Mouse (Mus musculus) gastrocnemius, adult 2 months (tissue): ENCODE measurements around the gene Bcl10. TPM values are rescaled to one million over a fixed set of nuclear protein-coding genes. Genes with fewer than 3 reads are reported as not detected.

Experiments used
- DNase-seq: peaks from one replicate; pipeline ENCODE4 v3.0.0; 2022
- H3K27ac ChIP-seq: fragments of 200-600 bp; 2 replicates; pipeline ENCODE4 v1.8.1; 2022; ENCODE audit warnings: mild to moderate bottlenecking
- H3K4me3 ChIP-seq: fragments of 200-600 bp; 2 replicates; pipeline ENCODE4 v1.8.1; 2022; ENCODE audit warnings: mild to moderate bottlenecking, moderate library complexity
- CTCF ChIP-seq: fragments of 200-600 bp; IDR thresholded peaks from 2 replicates; pipeline ENCODE4 v1.8.1; 2022; ENCODE audit warnings: antibody characterized with exemption, mild to moderate bottlenecking, moderate library complexity
- intact Hi-C: fragments of 180-260 bp; cut with DNase I; formaldehyde crosslinking; loops from one replicate; pipeline ENCODE4 v1.15.1; 2025
- total RNA-seq, 2 experiments: library from RNA; stranded (reverse); gene quantifications; 2 replicates each; pipeline ENCODE4 v1.2.3; 2021

The Bcl10 gene
- total RNA-seq, 2 experiments from 2014 or later: 9.6 to 9.8 TPM

DNA sequence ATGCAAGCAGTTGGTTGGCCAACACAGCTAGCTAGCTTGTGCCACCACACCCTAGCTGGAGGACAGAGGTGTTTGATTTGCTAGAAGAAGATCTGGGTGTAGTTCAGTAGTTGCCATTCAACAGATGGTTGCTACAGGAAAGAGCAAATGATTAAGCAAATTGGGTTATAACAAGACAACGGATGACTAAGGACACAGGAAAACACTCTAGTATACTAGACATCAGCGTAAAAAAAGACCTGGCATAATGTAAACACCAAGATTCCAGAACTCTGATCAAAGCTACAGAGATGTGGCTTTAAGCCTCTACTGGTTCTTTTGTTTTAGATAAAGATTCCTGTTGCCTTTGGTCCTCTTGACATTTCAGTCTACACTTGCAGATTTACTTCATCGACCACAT, 367 bp downstream of the Bcl10 start:
- Histone ChIP-seq H3K27ac (peak overlapping the region; percentile 89), H3K4me3 (no peak overlapping the region)
- no peak for DNase-seq
- no peak for TF ChIP-seq CTCF
- intact Hi-C loops: no loop called here

DNA sequence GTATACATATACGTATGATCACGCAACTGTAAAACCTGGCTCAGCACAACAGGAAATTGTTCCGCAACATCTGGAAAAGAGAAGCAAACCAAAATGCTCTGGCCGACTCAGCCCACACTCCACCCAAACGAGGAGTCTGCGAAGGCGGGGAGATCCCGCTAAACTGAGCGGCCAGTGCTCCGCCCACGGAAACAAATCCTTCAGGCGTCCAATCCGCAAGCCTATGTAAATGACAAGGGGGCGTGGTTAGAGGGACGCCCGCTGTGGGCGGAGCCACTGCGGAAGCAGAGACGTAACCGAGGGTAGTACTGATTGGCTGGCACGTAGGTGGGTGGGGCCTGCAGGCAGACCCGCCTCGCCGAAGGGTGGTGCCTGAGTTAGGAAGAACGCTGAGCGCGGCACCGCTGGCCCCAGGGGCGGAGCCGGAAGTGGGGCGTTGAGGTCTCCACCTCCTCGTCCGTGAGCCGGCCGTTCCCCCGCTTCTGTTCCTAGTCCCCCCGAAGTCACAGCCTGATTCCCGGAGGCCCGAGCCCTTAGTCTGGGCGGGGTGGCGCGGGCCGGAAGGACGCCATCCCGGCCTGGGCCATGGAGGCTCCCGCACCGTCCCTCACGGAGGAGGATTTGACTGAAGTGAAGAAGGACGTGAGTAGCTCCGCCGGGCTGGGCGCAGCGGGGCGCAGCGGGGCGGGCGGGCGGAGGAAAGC, 1.4 kb downstream of the Bcl10 start:
- intact Hi-C loops: no loop called here
- Histone ChIP-seq H3K4me3 (peak overlapping the region; percentile 85), H3K27ac (peak overlapping the region; percentile 98)
- no peak for TF ChIP-seq CTCF
- peak; percentile 100 for DNase-seq

DNA sequence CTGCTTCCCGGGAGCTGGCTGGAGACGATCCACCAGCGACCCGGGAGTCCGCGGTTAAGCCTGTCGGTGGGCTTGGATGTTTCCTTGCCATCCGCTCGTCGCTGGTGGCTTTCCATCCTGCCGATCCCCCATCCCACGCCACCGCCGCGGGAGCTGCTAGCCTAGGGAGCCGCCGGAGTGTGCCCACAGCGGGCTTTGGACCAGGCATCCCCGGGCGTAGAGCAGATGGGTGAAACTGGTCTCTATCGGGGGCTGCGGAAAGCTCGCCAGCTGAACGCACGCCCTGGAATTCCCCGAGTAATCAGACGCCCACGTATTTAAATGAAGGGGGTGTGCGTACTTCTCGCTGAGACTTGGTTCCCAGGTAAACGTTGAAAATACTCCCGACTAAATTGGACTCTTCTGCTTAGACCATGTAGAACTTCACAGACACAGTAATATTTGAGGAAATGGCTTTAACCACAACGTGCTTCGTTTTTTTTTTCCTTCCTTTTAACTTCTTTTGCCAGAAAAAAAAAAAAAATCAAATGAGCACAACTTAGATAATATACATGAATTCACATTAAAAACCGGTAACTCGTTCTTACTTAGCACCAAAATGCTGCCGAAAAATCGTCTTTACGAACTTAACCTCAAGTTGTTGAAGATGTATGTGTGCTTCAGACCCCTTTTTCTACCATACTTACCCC, 2.2 kb downstream of the Bcl10 start:
- Histone ChIP-seq H3K27ac (peak overlapping the region; percentile 98), H3K4me3 (peak overlapping the region; percentile 85)
- TF ChIP-seq CTCF: no peak
- peak; percentile 64 for DNase-seq
- intact Hi-C loops: no loop called here

DNA sequence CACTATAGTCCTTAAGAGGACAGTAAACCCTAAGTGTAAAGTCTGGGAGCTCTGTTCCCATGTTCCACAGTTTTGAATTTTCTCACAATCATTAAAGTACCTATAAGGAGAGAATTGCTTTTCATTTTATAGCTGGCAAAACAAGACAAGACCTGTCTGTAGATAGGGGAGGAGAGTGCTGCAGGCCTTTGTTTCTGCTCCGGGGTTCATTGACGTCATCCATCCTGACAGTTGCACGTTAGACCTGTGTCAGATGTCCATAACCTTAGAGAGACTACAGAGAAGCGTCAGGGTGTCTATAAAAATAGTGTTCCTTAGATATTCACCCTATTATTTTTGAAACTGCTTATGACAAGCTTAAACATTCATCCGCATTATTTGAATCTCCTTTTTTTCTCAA, 2.9 kb downstream of the Bcl10 start:
- no peak for TF ChIP-seq CTCF
- no peak for DNase-seq
- H3K4me3 ChIP-seq: peak overlapping the region; percentile 85
- intact Hi-C loops: no loop called here
- H3K27ac ChIP-seq: peak overlapping the region; percentile 98

DNA sequence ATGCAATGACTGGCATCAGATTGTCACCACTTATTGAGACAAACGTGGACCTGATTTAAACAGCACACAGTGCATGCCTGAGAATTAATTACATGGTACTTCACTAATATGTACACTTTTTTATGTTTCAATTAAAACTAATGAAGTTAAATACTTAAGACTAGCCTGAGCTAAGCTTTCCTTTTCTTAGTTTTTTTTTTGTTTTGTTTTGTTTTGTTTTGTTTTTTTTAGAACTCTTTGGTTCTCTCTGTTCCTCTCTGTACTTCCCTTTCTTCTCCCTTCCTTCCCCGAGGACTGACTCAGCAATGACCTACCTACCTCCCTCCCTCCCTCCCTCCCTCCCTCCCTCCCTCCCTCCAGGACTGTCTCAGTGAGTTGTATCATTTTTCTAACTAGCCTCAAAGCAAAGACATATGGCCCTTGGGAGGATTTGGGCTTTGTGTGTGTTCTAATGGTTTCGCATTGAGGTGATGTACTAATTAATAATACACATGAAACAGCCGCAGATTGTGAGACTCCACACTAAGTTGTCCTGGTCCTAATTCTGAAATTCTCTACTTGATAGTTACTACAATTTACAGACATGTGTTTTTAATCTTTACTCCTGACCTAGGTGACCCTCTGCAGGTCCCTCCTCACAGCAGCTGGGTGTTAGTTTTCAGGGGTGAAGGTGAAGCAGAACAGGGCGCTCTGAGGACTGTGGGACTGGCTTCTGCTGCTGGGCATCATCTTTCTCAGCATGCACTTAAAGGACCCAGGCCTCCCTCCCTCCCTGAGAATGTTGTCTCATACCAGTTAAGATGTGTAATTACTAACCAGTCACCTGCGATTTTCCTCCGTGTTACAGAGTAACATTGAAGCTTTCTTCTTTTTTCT, 7.2 kb downstream of the Bcl10 start:
- H3K27ac ChIP-seq: peak overlapping the region; percentile 20; the same call in 1 of the 2 replicates
- no peak for TF ChIP-seq CTCF
- no peak overlapping the region for H3K4me3 ChIP-seq
- no peak for DNase-seq
- intact Hi-C loops: loop anchor here (10.0 kb wide), 1 partner anchor 1725 kb away; the partner anchor contains the start of gene Lmo4

DNA sequence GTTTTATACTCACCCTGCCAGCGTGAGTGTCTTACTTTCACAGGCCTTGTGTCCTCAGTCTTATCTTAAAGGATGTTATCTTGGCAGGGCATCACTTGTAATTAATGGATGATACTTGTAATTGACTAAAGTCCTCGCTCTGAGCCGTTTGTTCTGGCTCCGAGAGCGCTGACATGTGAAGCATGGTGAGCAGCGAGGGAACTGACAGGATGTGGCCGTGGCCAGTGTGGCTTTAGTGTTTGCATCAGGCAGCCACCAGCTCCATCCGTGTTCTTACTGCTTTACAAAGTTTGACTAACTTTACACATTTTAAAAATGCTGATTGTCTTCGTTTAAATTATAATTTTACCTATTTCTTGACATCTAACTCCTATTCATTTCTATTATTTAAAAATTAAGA, 11.2 kb downstream of the Bcl10 start:
- intact Hi-C loops: loop anchor here (10.0 kb wide), 1 partner anchor 1729 kb away; the partner anchor contains the start of gene Lmo4

DNA sequence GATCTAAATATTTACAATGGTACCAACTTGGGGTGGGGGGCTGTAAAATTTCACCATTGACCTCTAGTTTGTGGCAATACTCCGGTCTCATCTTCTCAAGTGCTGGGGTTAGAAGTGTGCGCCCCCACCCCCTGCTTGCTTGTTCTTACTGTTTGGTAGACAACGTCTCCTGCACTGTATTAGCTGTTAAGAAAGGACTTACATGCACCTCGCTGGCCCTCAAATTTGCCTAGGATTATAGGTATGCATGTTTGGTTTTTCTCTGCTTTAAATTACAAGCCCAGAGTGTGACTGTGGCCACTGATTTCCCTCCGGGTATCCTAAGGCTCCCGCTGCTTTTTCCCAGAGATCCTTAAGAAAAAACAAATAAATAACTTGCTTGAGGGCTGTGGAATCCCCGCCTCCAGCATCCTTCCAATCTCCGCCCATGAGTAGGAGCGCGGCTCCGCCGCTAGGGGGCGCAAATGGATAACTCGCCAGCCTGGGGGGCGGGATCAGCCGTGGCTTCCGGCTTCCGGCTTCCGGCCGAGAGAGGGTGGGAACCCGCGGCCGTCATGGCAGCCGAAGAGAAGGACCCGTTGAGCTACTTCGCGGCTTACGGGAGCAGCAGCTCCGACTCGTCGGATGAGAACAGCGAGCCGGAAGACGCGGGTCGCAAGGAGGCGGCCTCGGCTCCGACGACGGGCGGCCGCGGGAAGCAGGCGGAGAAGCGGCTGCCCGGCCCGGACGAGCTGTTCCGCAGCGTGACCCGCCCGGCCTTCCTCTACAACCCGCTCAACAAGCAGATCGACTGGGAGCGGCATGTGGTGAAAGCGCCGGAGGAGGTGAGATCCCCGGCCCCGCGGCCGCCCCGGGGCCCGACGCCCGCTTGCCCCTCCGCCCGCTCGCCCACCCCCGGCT, 15.2 kb downstream of the Bcl10 start, which contains the start of gene 2410004B18Rik:
Gene 2410004B18Rik, plus strand, starts transcription at position 510 of the 900 bp plus-strand sequence.
- intact Hi-C loops: loop anchor here (5.0 to 10.0 kb wide), 3 partner anchors 50 to 1733 kb away; partner anchors contain the start of genes Lmo4 and Syde2

More for the DNA sequence above, 11.2 kb downstream of the Bcl10 start:
- no peak for TF ChIP-seq CTCF
- DNase-seq: no peak
- Histone ChIP-seq H3K27ac (no peak overlapping the region), H3K4me3 (no peak overlapping the region)

DNA sequence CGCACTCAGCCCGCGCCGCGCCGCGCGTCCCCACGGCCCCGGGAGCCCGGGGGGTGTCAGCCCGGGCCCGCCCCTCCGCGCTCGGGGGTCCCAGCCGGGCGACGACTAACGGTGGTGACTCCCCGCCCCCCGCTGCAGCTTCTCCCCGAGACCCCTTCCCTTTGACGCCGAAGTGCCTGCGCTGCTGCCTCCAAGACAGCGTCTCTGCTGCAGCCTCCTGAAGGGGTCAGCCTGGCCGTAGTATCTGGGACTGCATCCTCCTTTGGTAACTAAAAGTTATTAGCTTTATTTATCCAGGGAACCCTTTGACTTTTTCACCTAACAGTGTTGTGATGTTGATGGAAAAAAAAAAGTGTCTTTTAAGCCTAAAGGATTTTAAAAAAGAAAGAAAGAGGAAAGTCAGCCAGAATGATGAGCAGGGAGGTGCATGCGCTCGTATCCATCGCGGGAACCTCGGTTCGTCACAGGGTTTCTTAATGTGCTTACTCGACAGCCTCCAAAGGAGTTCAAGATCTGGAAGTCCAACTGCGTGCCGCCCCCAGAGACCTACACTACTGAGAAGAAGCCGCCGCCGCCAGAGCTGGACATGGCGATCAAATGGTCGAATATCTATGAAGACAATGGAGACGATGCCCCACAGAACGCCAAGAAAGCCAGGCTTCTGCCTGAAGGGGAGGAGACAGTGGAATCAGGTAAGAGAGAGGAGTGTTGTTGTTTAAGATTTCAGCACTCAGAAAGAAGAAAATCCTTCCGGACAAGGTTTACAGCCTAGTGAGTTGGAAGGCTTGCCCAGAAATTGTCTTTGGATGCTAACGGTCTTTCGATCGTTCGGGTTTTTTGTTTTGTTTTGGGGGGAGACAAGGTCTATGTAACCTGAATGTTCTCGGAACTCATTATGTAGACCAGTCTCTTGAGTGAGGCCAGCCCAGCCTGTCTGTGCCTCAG, 16.1 kb downstream of the Bcl10 start:
- intact Hi-C loops: loop anchor here (5.0 to 10.0 kb wide), 3 partner anchors 49 to 1734 kb away; partner anchors contain the start of genes Lmo4 and Syde2
- Histone ChIP-seq H3K27ac (peak overlapping the region; percentile 92), H3K4me3 (peak overlapping the region; percentile 92)
- no peak for DNase-seq
- no peak for TF ChIP-seq CTCF

More for the DNA sequence above, 15.2 kb downstream of the Bcl10 start, which contains the start of gene 2410004B18Rik:
- Histone ChIP-seq H3K27ac (peak within 1 kb of the TSS; percentile 92), H3K4me3 (peak within 1 kb of the TSS; percentile 92)
- peak; percentile 93 for DNase-seq
- TF ChIP-seq CTCF: 0 out of 2 replicates have a peak, but pooled peaks have one; percentile 99

DNA sequence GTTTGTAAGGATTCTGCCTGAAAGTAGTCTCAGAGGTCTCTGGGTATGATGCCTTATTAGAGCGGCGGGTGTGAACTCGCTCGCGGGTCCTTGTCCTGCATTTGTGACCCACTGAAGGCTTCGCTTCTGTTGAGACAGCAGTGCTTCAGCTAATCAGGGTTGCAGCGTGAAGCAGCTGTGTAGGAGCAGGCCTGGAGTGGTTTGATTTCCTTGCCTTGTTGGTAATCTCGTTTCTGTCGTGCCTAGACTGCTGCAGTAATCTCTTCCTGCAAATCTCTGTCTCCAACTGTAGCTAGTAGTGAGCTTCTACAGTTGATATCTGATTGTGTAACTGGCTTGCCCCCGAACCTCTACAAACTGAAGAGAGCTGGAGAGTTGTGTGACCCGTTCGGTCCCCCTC, 16.8 kb downstream of the Bcl10 start:
- Histone ChIP-seq H3K4me3 (peak overlapping the region; percentile 92), H3K27ac (no peak overlapping the region)
- no peak for DNase-seq
- no peak for TF ChIP-seq CTCF
- intact Hi-C loops: loop anchor here (5.0 to 10.0 kb wide), 3 partner anchors 48 to 1735 kb away; partner anchors contain the start of genes Lmo4 and Syde2

DNA sequence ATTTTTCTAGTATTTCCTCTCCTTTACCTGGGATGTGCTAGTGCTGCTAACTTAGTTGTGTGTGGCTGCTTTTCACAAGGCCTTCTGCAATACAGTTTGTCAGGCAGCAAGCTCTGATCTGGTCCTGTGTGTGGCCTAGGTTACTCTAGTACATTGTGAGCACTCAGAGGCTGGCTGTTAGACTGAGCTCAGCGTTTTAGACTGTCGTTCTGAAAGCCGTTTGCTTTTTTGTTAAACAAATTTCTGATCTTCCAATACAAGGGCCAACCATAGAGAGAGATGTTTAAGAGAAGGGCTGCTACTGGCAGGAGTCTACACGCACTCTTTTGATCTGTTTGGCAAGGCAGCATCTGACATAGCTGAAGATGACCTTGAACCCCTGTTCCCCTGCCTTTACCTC, 17.4 kb downstream of the Bcl10 start:
- H3K4me3 ChIP-seq: peak overlapping the region; percentile 92; the same call in 1 of the 2 replicates
- no peak overlapping the region for H3K27ac ChIP-seq
- DNase-seq: no peak
- TF ChIP-seq CTCF: no peak
- intact Hi-C loops: loop anchor here (5.0 to 10.0 kb wide), 4 partner anchors 47 to 1735 kb away; partner anchors contain the start of genes Lmo4 and Syde2
